Mouse (Mus musculus) testis, adult 2 months (tissue): ENCODE data around the gene Irf2bp1. TPM values are rescaled to one million over a fixed set of nuclear protein-coding genes. Genes with fewer than 3 reads are reported as not detected.

Experiments used
- H3K27ac ChIP-seq: fragments of 200-500 bp; 2 replicates; pipeline ENCODE4 v1.5.1; 2012; ENCODE audit warnings: low read depth, low read length; ENCODE audit not compliant: control insufficient read depth, insufficient read depth
- H3K27me3 ChIP-seq: fragments of 200-500 bp; 2 replicates; pipeline ENCODE4 v1.6.1; 2012; ENCODE audit warnings: mild to moderate bottlenecking, low read length, moderate library complexity; ENCODE audit not compliant: control insufficient read depth, insufficient read depth
- H3K36me3 ChIP-seq: fragments of 200-500 bp; 2 replicates; pipeline ENCODE4 v1.6.1; 2012; ENCODE audit warnings: mild to moderate bottlenecking, low read length; ENCODE audit not compliant: control insufficient read depth, insufficient read depth
- H3K4me1 ChIP-seq: fragments of 200-500 bp; 2 replicates; pipeline ENCODE4 v1.6.1; 2012; ENCODE audit warnings: low read length; ENCODE audit not compliant: control insufficient read depth, insufficient read depth
- H3K4me3 ChIP-seq: fragments of 200-500 bp; 2 replicates; pipeline ENCODE4 v1.5.1; 2012; ENCODE audit warnings: low read depth, mild to moderate bottlenecking, low read length, moderate library complexity, mixed read lengths; ENCODE audit not compliant: control insufficient read depth
- CTCF ChIP-seq: fragments of 200-500 bp; IDR thresholded peaks from 2 replicates; pipeline ENCODE4 v1.5.1; 2012; ENCODE audit warnings: low read depth, mild to moderate bottlenecking, inconsistent platforms, low read length, moderate library complexity; ENCODE audit not compliant: control insufficient read depth, insufficient read depth, insufficient replicate concordance
- POLR2A ChIP-seq: fragments of 200-500 bp; IDR thresholded peaks from 2 replicates; pipeline ENCODE4 v1.6.1; 2012; ENCODE audit warnings: low read depth, mild to moderate bottlenecking, inconsistent platforms, low read length, moderate library complexity; ENCODE audit not compliant: control insufficient read depth
- polyA plus RNA-seq: library from polyadenylated mRNA; depleted of rRNA; stranded (reverse); fragments of >200 nt; gene quantifications from 2 replicates; pipeline ENCODE4 v1.2.3, GENCODE M21; 2012

Irf2bp1 gene
- polyA plus RNA-seq, 1 experiment: 4.9 TPM

GRCm38 (mm10) chr7:19044616-19045015, 40.8 kb downstream of the Irf2bp1 start:
- H3K4me3 ChIP-seq: no peak overlapping the region
- no peaks in the 10 kb centered on the region for H3K4me1 ChIP-seq
- H3K27ac ChIP-seq: no peak overlapping the region
- no peaks in the 10 kb centered on the region; the same call in none of the 2 replicates for H3K36me3 ChIP-seq
- TF ChIP-seq CTCF (no peak), POLR2A (no peak)
- no peaks in the 10 kb centered on the region for H3K27me3 ChIP-seq

GRCm38 (mm10) chr7:19046286-19047069, 42.6 kb downstream of the Irf2bp1 start:
- Histone ChIP-seq H3K4me1 (no peaks in the 10 kb centered on the region), H3K36me3 (no peaks in the 10 kb centered on the region; the same call in 1 of the 2 replicates), H3K27ac (peak overlapping the region; percentile 46; the same call in 1 of the 2 replicates), H3K4me3 (no peak overlapping the region), H3K27me3 (no peaks in the 10 kb centered on the region)
- TF ChIP-seq CTCF (no peak), POLR2A (no peak)

GRCm38 (mm10) chr7:19048006-19048527, 44.2 kb downstream of the Irf2bp1 start:
- H3K36me3 ChIP-seq: no peaks in the 10 kb centered on the region; the same call in 1 of the 2 replicates
- peaks cover under 1% of the 10 kb centered on the region; the same call in 1 of the 2 replicates for H3K4me1 ChIP-seq
- TF ChIP-seq CTCF (no peak), POLR2A (no peak)
- no peaks in the 10 kb centered on the region for H3K27me3 ChIP-seq
- H3K4me3 ChIP-seq: no peak overlapping the region
- no peak overlapping the region for H3K27ac ChIP-seq

GRCm38 (mm10) chr7:19049252-19049651, 45.4 kb downstream of the Irf2bp1 start:
- H3K36me3 ChIP-seq: no peaks in the 10 kb centered on the region
- no peak overlapping the region for H3K4me3 ChIP-seq
- H3K27ac ChIP-seq: no peak overlapping the region
- H3K27me3 ChIP-seq: no peaks in the 10 kb centered on the region
- TF ChIP-seq CTCF (no peak), POLR2A (no peak)
- H3K4me1 ChIP-seq: peaks cover 10% of the 10 kb centered on the region

GRCm38 (mm10) chr7:19050172-19050571, 46.3 kb downstream of the Irf2bp1 start:
- no peak for TF ChIP-seq POLR2A
- TF ChIP-seq CTCF: no peak
- Histone ChIP-seq H3K4me3 (peak overlapping the region; percentile 32), H3K4me1 (peaks cover 12% of the 10 kb centered on the region), H3K27ac (no peak overlapping the region), H3K27me3 (no peaks in the 10 kb centered on the region), H3K36me3 (no peaks in the 10 kb centered on the region)

- Histone ChIP-seq H3K27me3 (no peaks in the 10 kb centered on the region), H3K4me3 (peak overlapping the region; percentile 72), H3K36me3 (no peaks in the 10 kb centered on the region), H3K4me1 (peaks cover 13% of the 10 kb centered on the region), H3K27ac (no peak overlapping the region)
- TF ChIP-seq CTCF (no peak), POLR2A (no peak)
Observed at GRCm38 (mm10) chr7:19051161-19051560, 47.3 kb downstream of the Irf2bp1 start.

- Histone ChIP-seq H3K4me3 (peak overlapping the region; percentile 87), H3K27ac (peak overlapping the region; percentile 41; the same call in 1 of the 2 replicates), H3K36me3 (no peaks in the 10 kb centered on the region), H3K4me1 (peaks cover 13% of the 10 kb centered on the region), H3K27me3 (no peaks in the 10 kb centered on the region)
- peak; percentile 32; the same call in 1 of the 2 replicates for TF ChIP-seq POLR2A
- no peak for TF ChIP-seq CTCF
Observed at GRCm38 (mm10) chr7:19052345-19053135, 48.7 kb downstream of the Irf2bp1 start.
